34 mouse cellular contexts compared by ENCODE assay signal in genomic region chr8:13306309-13306909, GRCm38 (mm10). TPM values are rescaled to one million over a fixed set of nuclear protein-coding genes. Genes with fewer than 3 reads are reported as not detected.
DNase-seq lines count a peak whose midpoint lies in the region; ATAC-seq lines count a peak whose summit lies in the region.
"Had no signal": no experiment of that assay in that cellular context is flagged by ENCODE, and none has a peak within 500 bp of the region (broad histone marks: within the 10 kb centered on the region; RNA-seq: fewer than 3 reads in every experiment).

No protein-coding gene starts in this region.

- peak; percentile 24 for DNase-seq in c-Kit-positive CD71-negative TER-119-negative erythroid progenitor cells, embryonic 14.5 days (ENCODE audit: low read depth)
- DNase-seq in lung, postnatal 10 days = no peak
- DNase-seq in gastrocnemius, postnatal 25 days = no peak
- no peak for DNase-seq in urinary bladder, adult 2 months (ENCODE audit: low spot score)
- DNase-seq in hindbrain, embryonic 14.5 days (ENCODE audit: low spot score) = no peak
- DNase-seq: adrenal gland, adult 2 months; B cell, adult 2 months; cerebellum, adult 18-20 months; cerebellum, postnatal 14 days; gastrocnemius, postnatal 10 days; heart, adult 11 months; kidney, adult 9 months; kidney, postnatal 10 days; layer of hippocampus, postnatal 36 days; right cerebral cortex, postnatal 4 days had no signal

- H3K9ac ChIP-seq in liver, embryonic 15.5 days = no peak overlapping the region
- H3K9ac ChIP-seq in hindbrain, embryonic 14.5 days = no peak overlapping the region
- H3K9ac ChIP-seq: embryonic facial prominence, embryonic 15.5 days; forebrain, embryonic 13.5 days; neural tube, embryonic 12.5 days had no signal

- 0 out of 2 replicates have a peak overlapping the region, but pooled peaks have one; percentile 1 for H3K27ac ChIP-seq in liver, embryonic 15.5 days (replicated peaks)
- H3K27ac ChIP-seq in hindbrain, embryonic 14.5 days = no peak overlapping the region
- H3K27ac ChIP-seq: embryonic facial prominence, embryonic 10.5 days; embryonic facial prominence, embryonic 15.5 days; forebrain, embryonic 13.5 days; heart, embryonic 10.5 days; hindbrain, postnatal 0 days; macrophage; neural tube, embryonic 12.5 days had no signal

- 0 out of 2 replicates have a peak, but pooled peaks have one; percentile 15 for ATAC-seq in common myeloid progenitor, adult 5-6 weeks (replicated peaks; ENCODE audit: low read depth, poor library complexity, severe bottlenecking)
- no peak for ATAC-seq in liver, embryonic 15.5 days (ENCODE audit: insufficient read depth)
- ATAC-seq in megakaryocyte-erythroid progenitor cell, adult 5-6 weeks (replicated peaks; ENCODE audit: low FRiP score, low TSS enrichment, poor library complexity, severe bottlenecking) = peak; percentile 68
- ATAC-seq in hindbrain, embryonic 14.5 days (ENCODE audit: low FRiP score) = no peak
- ATAC-seq: activated CD4-positive, CD25-positive, alpha-beta regulatory T cell, adult 4 months; forebrain, embryonic 13.5 days; hindbrain, postnatal 0 days; intestine, embryonic 16.5 days; lung, postnatal 0 days had no signal

- no peak overlapping the region for H3K4me3 ChIP-seq in liver, embryonic 15.5 days (replicated peaks)
- H3K4me3 ChIP-seq in hindbrain, embryonic 14.5 days (replicated peaks; ENCODE audit: low read length) = no peak overlapping the region
- H3K4me3 ChIP-seq: embryonic facial prominence, embryonic 10.5 days; embryonic facial prominence, embryonic 15.5 days; forebrain, embryonic 13.5 days; heart, embryonic 10.5 days; myocyte; neural tube, embryonic 12.5 days had no signal

- H3K4me2 ChIP-seq in liver, embryonic 15.5 days = no peak overlapping the region
- no peak overlapping the region for H3K4me2 ChIP-seq in hindbrain, embryonic 14.5 days (replicated peaks)
- H3K4me2 ChIP-seq: embryonic facial prominence, embryonic 15.5 days; forebrain, embryonic 13.5 days; midbrain, embryonic 11.5 days; neural tube, embryonic 12.5 days had no signal

- no peaks in the 10 kb centered on the region for H3K27me3 ChIP-seq in liver, embryonic 15.5 days
- no peaks in the 10 kb centered on the region for H3K27me3 ChIP-seq in hindbrain, embryonic 14.5 days (ENCODE audit: control insufficient read depth, insufficient read depth, low read length)
- H3K27me3 ChIP-seq: embryonic facial prominence, embryonic 15.5 days; forebrain, embryonic 13.5 days; neural tube, embryonic 12.5 days had no signal

- H3K9me3 ChIP-seq in liver, embryonic 15.5 days (replicated peaks) = no peaks in the 10 kb centered on the region
- H3K9me3 ChIP-seq in hindbrain, embryonic 14.5 days (ENCODE audit: control insufficient read depth, low read length) = no peaks in the 10 kb centered on the region
- H3K9me3 ChIP-seq: embryonic facial prominence, embryonic 10.5 days; embryonic facial prominence, embryonic 15.5 days; heart, embryonic 10.5 days had no signal

- H3K36me3 ChIP-seq in liver, embryonic 15.5 days (replicated peaks) = peaks cover 13% of the 10 kb centered on the region; the same call in 1 of the 2 replicates
- H3K36me3 ChIP-seq in hindbrain, embryonic 14.5 days (replicated peaks; ENCODE audit: control insufficient read depth, insufficient read depth) = peaks cover 86% of the 10 kb centered on the region

- 41% methylated on average over 7 of the region's 7 CpGs for WGBS in liver, embryonic 15.5 days (ENCODE audit: insufficient replicate concordance)
- 81% methylated on average over 7 of the region's 7 CpGs for WGBS in hindbrain, embryonic 14.5 days

- H3K4me1 ChIP-seq in liver, embryonic 15.5 days (replicated peaks) = peaks cover 6% of the 10 kb centered on the region; the same call in 1 of the 2 replicates
- H3K4me1 ChIP-seq in hindbrain, embryonic 14.5 days (replicated peaks; ENCODE audit: control insufficient read depth, insufficient read depth, low read length) = no peaks in the 10 kb centered on the region
- H3K4me1 ChIP-seq: embryonic facial prominence, embryonic 10.5 days; embryonic facial prominence, embryonic 15.5 days; forebrain, embryonic 13.5 days; heart, embryonic 10.5 days; neural tube, embryonic 12.5 days had no signal

RNA-seq across cellular contexts. Expression of gene Tmco3, which starts 18.4 kb away (rescaled TPM):
- 5.0 and 8.8 TPM in 2 replicates for total RNA-seq in common myeloid progenitor, adult 5-6 weeks (2017)
- 5.3 and 6.4 TPM in 2 replicates for polyA plus RNA-seq in liver, embryonic 15.5 days (2015; fragmentation: Nextera tagmentation; extraction: Ambion mirVana)
- 12.7 and 14.0 TPM in 2 replicates for total RNA-seq in megakaryocyte-erythroid progenitor cell, adult 5-6 weeks (2014; fragmentation: Nextera tagmentation)
- total RNA-seq in megakaryocyte-erythroid progenitor cell, adult 5-6 weeks (2017) = 4.2 and 8.1 TPM in 2 replicates
- total RNA-seq in gastrocnemius, postnatal 25 days (2021) = 10 to 100 TPM; 10.6 to 17.1 TPM
- 22.1 and 23.8 TPM in 2 replicates for polyA plus RNA-seq in urinary bladder, adult 2 months (2012; rRNA removed)
- 50.1 and 51.4 TPM in 2 replicates for polyA plus RNA-seq in hindbrain, embryonic 14.5 days (2014; fragmentation: Nextera tagmentation; extraction: Ambion mirVana)

RNA-seq across cellular contexts. Expression of gene Dcun1d2, which starts 18.5 kb away (rescaled TPM):
- total RNA-seq in common myeloid progenitor, adult 5-6 weeks (2017) = 20.0 and 21.4 TPM in 2 replicates
- 8.2 and 8.5 TPM in 2 replicates for polyA plus RNA-seq in liver, embryonic 15.5 days (2015; fragmentation: Nextera tagmentation; extraction: Ambion mirVana)
- total RNA-seq in megakaryocyte-erythroid progenitor cell, adult 5-6 weeks (2014; fragmentation: Nextera tagmentation) = 19.3 and 20.2 TPM in 2 replicates
- 19.0 and 23.1 TPM in 2 replicates for total RNA-seq in megakaryocyte-erythroid progenitor cell, adult 5-6 weeks (2017)
- total RNA-seq in gastrocnemius, postnatal 25 days (2021) = 10 to 100 TPM; 61.9 to 67.8 TPM
- polyA plus RNA-seq in urinary bladder, adult 2 months (2012; rRNA removed) = 27.7 and 28.2 TPM in 2 replicates
- polyA plus RNA-seq in hindbrain, embryonic 14.5 days (2014; fragmentation: Nextera tagmentation; extraction: Ambion mirVana) = 34.1 and 36.5 TPM in 2 replicates

RNA-seq across cellular contexts. Expression of gene Tfdp1, which starts 32.1 kb away (rescaled TPM):
- total RNA-seq in common myeloid progenitor, adult 5-6 weeks (2017) = 153 and 186 TPM in 2 replicates
- polyA plus RNA-seq in liver, embryonic 15.5 days (2015; fragmentation: Nextera tagmentation; extraction: Ambion mirVana) = 85.5 and 92.5 TPM in 2 replicates
- 260 and 273 TPM in 2 replicates for total RNA-seq in megakaryocyte-erythroid progenitor cell, adult 5-6 weeks (2014; fragmentation: Nextera tagmentation)
- total RNA-seq in megakaryocyte-erythroid progenitor cell, adult 5-6 weeks (2017) = 139 and 212 TPM in 2 replicates
- 10 to 100 TPM; 45.5 to 46.3 TPM for total RNA-seq in gastrocnemius, postnatal 25 days (2021)
- 69.6 and 83.9 TPM in 2 replicates for polyA plus RNA-seq in urinary bladder, adult 2 months (2012; rRNA removed)
- polyA plus RNA-seq in hindbrain, embryonic 14.5 days (2014; fragmentation: Nextera tagmentation; extraction: Ambion mirVana) = 104 and 110 TPM in 2 replicates

RNA-seq across cellular contexts. Expression of gene Adprhl1, which starts 52.4 kb away (rescaled TPM):
- not detected in 2 replicates for total RNA-seq in common myeloid progenitor, adult 5-6 weeks (2017)
- 0.85 and 1.1 TPM in 2 replicates for polyA plus RNA-seq in liver, embryonic 15.5 days (2015; fragmentation: Nextera tagmentation; extraction: Ambion mirVana)
- total RNA-seq in megakaryocyte-erythroid progenitor cell, adult 5-6 weeks (2014; fragmentation: Nextera tagmentation) = not detected in 2 replicates
- total RNA-seq in megakaryocyte-erythroid progenitor cell, adult 5-6 weeks (2017) = not detected in 2 replicates
- 10 to 100 TPM; 42.3 to 61.6 TPM for total RNA-seq in gastrocnemius, postnatal 25 days (2021)
- 0.36 and 0.81 TPM in 2 replicates for polyA plus RNA-seq in urinary bladder, adult 2 months (2012; rRNA removed)
- not detected in 2 replicates for polyA plus RNA-seq in hindbrain, embryonic 14.5 days (2014; fragmentation: Nextera tagmentation; extraction: Ambion mirVana)
- total RNA-seq: hematopoietic stem cell, adult 5-6 weeks; hindbrain, postnatal 0 days had no signal
- polyA plus RNA-seq: activated CD4-positive, CD25-positive, alpha-beta regulatory T cell, adult 4 months; forebrain, embryonic 13.5 days; large intestine, adult 2 months; limb, embryonic 11.5 days; liver, adult 2 months; midbrain, embryonic 11.5 days had no signal

Comparison
In these comparisons a context has a peak if more than half of its experiments do, and no peak if none do; other contexts are left out.
1. ATAC-seq: peak in common myeloid progenitor, adult 5-6 weeks (single experiment) and megakaryocyte-erythroid progenitor cell, adult 5-6 weeks (single experiment); none in liver, embryonic 15.5 days (single experiment) and hindbrain, embryonic 14.5 days (single experiment).